ENCODE assay signal across 27 mouse cellular contexts in the genomic region with DNA sequence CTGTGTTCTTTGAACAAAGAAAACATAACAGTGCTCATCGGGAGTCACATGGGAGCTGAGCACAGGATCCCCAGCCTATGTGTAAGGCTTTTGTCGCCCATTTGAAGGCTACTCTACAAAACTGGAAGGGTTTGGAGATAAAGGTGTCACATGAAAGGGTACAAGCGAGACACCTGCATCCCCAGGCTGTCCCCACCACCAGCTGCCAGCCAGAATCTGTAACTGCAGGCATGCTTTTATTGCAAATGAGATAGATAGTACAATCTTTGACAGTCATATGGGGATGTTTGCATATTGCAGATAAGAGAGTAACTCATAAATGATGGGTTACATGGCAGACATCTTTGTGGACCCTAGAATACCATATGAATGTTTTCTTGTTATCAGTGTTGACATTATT. TPM values are rescaled to one million over a fixed set of nuclear protein-coding genes. Genes with fewer than 3 reads are reported as not detected.
DNase-seq lines count a peak whose midpoint lies in the region; ATAC-seq lines count a peak whose summit lies in the region.
"Had no signal": no experiment of that assay in that cellular context is flagged by ENCODE, and none has a peak within 500 bp of the region (broad histone marks: within the 10 kb centered on the region; RNA-seq: fewer than 3 reads in every experiment).

No protein-coding gene starts in this region.

- H3K27ac ChIP-seq in intestine, embryonic 14.5 days (ENCODE audit: low read depth): no peak overlapping the region
- H3K27ac ChIP-seq in liver, embryonic 11.5 days (ENCODE audit: low read depth, low read length): no peak overlapping the region
- no peak overlapping the region for H3K27ac ChIP-seq in liver, embryonic 16.5 days (ENCODE audit: low read length)
- no peak overlapping the region for H3K27ac ChIP-seq in forebrain, embryonic 16.5 days (ENCODE audit: low read length)
- H3K27ac ChIP-seq: embryonic facial prominence, embryonic 13.5 days; forebrain, embryonic 12.5 days; hindbrain, embryonic 10.5 days; hindbrain, embryonic 15.5 days; left cerebral cortex, adult 2 months; limb, embryonic 12.5 days; midbrain, embryonic 15.5 days; neural tube, embryonic 12.5 days had no signal

- H3K4me3 ChIP-seq in intestine, embryonic 14.5 days (ENCODE audit: low read depth, low read length): no peak overlapping the region
- no peak overlapping the region for H3K4me3 ChIP-seq in liver, embryonic 11.5 days (ENCODE audit: low read depth, low read length)
- H3K4me3 ChIP-seq in liver, embryonic 16.5 days (ENCODE audit: low read depth, low read length): no peak overlapping the region
- H3K4me3 ChIP-seq in forebrain, embryonic 16.5 days (replicated peaks; ENCODE audit: low read length): no peak overlapping the region
- H3K4me3 ChIP-seq: embryonic facial prominence, embryonic 13.5 days; forebrain, embryonic 12.5 days; hindbrain, embryonic 10.5 days; hindbrain, embryonic 15.5 days; left cerebral cortex, adult 2 months; limb, embryonic 12.5 days; midbrain, embryonic 15.5 days; neural tube, embryonic 12.5 days had no signal

- no peak overlapping the region for H3K4me2 ChIP-seq in intestine, embryonic 14.5 days (ENCODE audit: low read length)
- H3K4me2 ChIP-seq in liver, embryonic 11.5 days: no peak overlapping the region
- no peak overlapping the region for H3K4me2 ChIP-seq in liver, embryonic 16.5 days (ENCODE audit: low read depth, low read length)
- no peak overlapping the region for H3K4me2 ChIP-seq in forebrain, embryonic 16.5 days (ENCODE audit: low read length)
- H3K4me2 ChIP-seq: embryonic facial prominence, embryonic 13.5 days; forebrain, embryonic 12.5 days; hindbrain, embryonic 15.5 days; limb, embryonic 12.5 days; midbrain, embryonic 15.5 days; neural tube, embryonic 12.5 days had no signal

- H3K27me3 ChIP-seq in intestine, embryonic 14.5 days (replicated peaks; ENCODE audit: control insufficient read depth, insufficient read depth, low read length): no peaks in the 10 kb centered on the region
- no peaks in the 10 kb centered on the region for H3K27me3 ChIP-seq in liver, embryonic 11.5 days (replicated peaks; ENCODE audit: control insufficient read depth, insufficient read depth, low read length)
- H3K27me3 ChIP-seq in liver, embryonic 16.5 days (ENCODE audit: control insufficient read depth, insufficient read depth, low read depth, low read length): no peaks in the 10 kb centered on the region
- H3K27me3 ChIP-seq in forebrain, embryonic 16.5 days (replicated peaks; ENCODE audit: control insufficient read depth, insufficient read depth, low read length): no peaks in the 10 kb centered on the region
- H3K27me3 ChIP-seq: CH12.LX; embryonic facial prominence, embryonic 13.5 days; hindbrain, embryonic 15.5 days; midbrain, embryonic 15.5 days; neural tube, embryonic 12.5 days had no signal

- no peak overlapping the region for H3K9ac ChIP-seq in intestine, embryonic 14.5 days (ENCODE audit: low read length)
- H3K9ac ChIP-seq in liver, embryonic 11.5 days (ENCODE audit: low read depth, low read length): no peak overlapping the region
- no peak overlapping the region for H3K9ac ChIP-seq in liver, embryonic 16.5 days (ENCODE audit: low read depth, low read length)
- H3K9ac ChIP-seq in forebrain, embryonic 16.5 days (replicated peaks; ENCODE audit: low read depth, low read length): no peak overlapping the region
- H3K9ac ChIP-seq: embryonic facial prominence, embryonic 13.5 days; forebrain, embryonic 12.5 days; hindbrain, embryonic 15.5 days; limb, embryonic 12.5 days; midbrain, embryonic 15.5 days; neural tube, embryonic 12.5 days had no signal

- H3K4me1 ChIP-seq in intestine, embryonic 14.5 days (replicated peaks; ENCODE audit: control insufficient read depth, insufficient read depth, low read length): no peaks in the 10 kb centered on the region
- H3K4me1 ChIP-seq in liver, embryonic 11.5 days (replicated peaks; ENCODE audit: control insufficient read depth, insufficient read depth, low read length): peaks cover 4% of the 10 kb centered on the region; the same call in 1 of the 2 replicates
- peaks cover 13% of the 10 kb centered on the region for H3K4me1 ChIP-seq in liver, embryonic 16.5 days (ENCODE audit: control insufficient read depth, low read depth, low read length)
- no peaks in the 10 kb centered on the region for H3K4me1 ChIP-seq in forebrain, embryonic 16.5 days (replicated peaks; ENCODE audit: control insufficient read depth, insufficient read depth, low read length)
- H3K4me1 ChIP-seq: embryonic facial prominence, embryonic 13.5 days; midbrain, embryonic 15.5 days had no signal

- 0 out of 2 replicates have a peak, but pooled peaks have one; percentile 36 for ATAC-seq in intestine, embryonic 14.5 days (replicated peaks; ENCODE audit: low FRiP score, low TSS enrichment, low read depth)
- ATAC-seq in liver, embryonic 11.5 days (replicated peaks; ENCODE audit: low FRiP score): peak; percentile 88
- ATAC-seq in liver, embryonic 16.5 days (ENCODE audit: low read depth): peak; percentile 82
- ATAC-seq in forebrain, embryonic 16.5 days: no peak
- ATAC-seq: inflammation-experienced regulatory T-cells, adult 6 months; lung, postnatal 0 days; midbrain, embryonic 15.5 days had no signal

- 61% methylated on average over 3 of the region's 3 CpGs for WGBS in intestine, embryonic 14.5 days
- WGBS in liver, embryonic 11.5 days: 55% methylated on average over 3 of the region's 3 CpGs
- 28% methylated on average over 3 of the region's 3 CpGs for WGBS in liver, embryonic 16.5 days (ENCODE audit: insufficient replicate concordance)
- 77% methylated on average over 3 of the region's 3 CpGs for WGBS in forebrain, embryonic 16.5 days

- DNase-seq in thymus, postnatal 0 days (ENCODE audit: low spot score): peak; percentile 50
- DNase-seq in thymus, postnatal 10 days (ENCODE audit: low spot score in 2 of 2): no peak
- DNase-seq in intestine, embryonic 14.5 days (ENCODE audit: low spot score): no peak
- no peak for DNase-seq in liver, embryonic 11.5 days (ENCODE audit: low spot score)
- DNase-seq in cerebellum, adult 8-10 months: no peak
- DNase-seq in natural killer cell, adult 2 months (ENCODE audit: low spot score in 2 of 2): no peak
- DNase-seq: adrenal gland, postnatal 10 days; cerebellum, adult 11 months; cerebellum, adult 9-11 months; gastrocnemius, postnatal 10 days; heart, postnatal 14 days; kidney, postnatal 14 days; lung, adult 18-20 months; lung, postnatal 4 days had no signal

- H3K36me3 ChIP-seq in intestine, embryonic 14.5 days (ENCODE audit: control insufficient read depth, insufficient read depth, low read length): no peaks in the 10 kb centered on the region
- H3K36me3 ChIP-seq in liver, embryonic 11.5 days (ENCODE audit: control insufficient read depth, insufficient read depth, low read length): no peaks in the 10 kb centered on the region
- H3K36me3 ChIP-seq in liver, embryonic 16.5 days (ENCODE audit: control insufficient read depth, insufficient read depth): no peaks in the 10 kb centered on the region
- no peaks in the 10 kb centered on the region for H3K36me3 ChIP-seq in forebrain, embryonic 16.5 days (ENCODE audit: control insufficient read depth, insufficient read depth)
- H3K36me3 ChIP-seq: embryonic facial prominence, embryonic 13.5 days; forebrain, embryonic 12.5 days; hindbrain, embryonic 10.5 days; hindbrain, embryonic 15.5 days; limb, embryonic 12.5 days; midbrain, embryonic 15.5 days; neural tube, embryonic 12.5 days had no signal

- no peaks in the 10 kb centered on the region for H3K9me3 ChIP-seq in intestine, embryonic 14.5 days (ENCODE audit: control insufficient read depth, low read length)
- H3K9me3 ChIP-seq in liver, embryonic 11.5 days (ENCODE audit: control insufficient read depth, low read length): no peaks in the 10 kb centered on the region
- no peaks in the 10 kb centered on the region for H3K9me3 ChIP-seq in liver, embryonic 16.5 days (replicated peaks; ENCODE audit: control insufficient read depth, low read length)
- no peaks in the 10 kb centered on the region for H3K9me3 ChIP-seq in forebrain, embryonic 16.5 days (ENCODE audit: control insufficient read depth, low read length)
- H3K9me3 ChIP-seq: embryonic facial prominence, embryonic 13.5 days; forebrain, embryonic 12.5 days; hindbrain, embryonic 10.5 days; hindbrain, embryonic 15.5 days; limb, embryonic 12.5 days; midbrain, embryonic 15.5 days; neural tube, embryonic 12.5 days had no signal

RNA-seq across cellular contexts. Expression of a gene that starts 30.3 kb away (rescaled TPM):
- polyA plus RNA-seq in thymus, postnatal 0 days (2015; fragmentation: Nextera tagmentation; extraction: Ambion mirVana): 2.0 and 2.7 TPM in 2 replicates
- polyA plus RNA-seq in intestine, embryonic 14.5 days (2014; fragmentation: Nextera tagmentation; extraction: Ambion mirVana): 1.7 and 2.1 TPM in 2 replicates
- polyA plus RNA-seq in liver, embryonic 11.5 days (2014; fragmentation: Nextera tagmentation; extraction: Ambion mirVana): 1.8 TPM in 2 replicates
- polyA plus RNA-seq in liver, embryonic 16.5 days (2015; fragmentation: Nextera tagmentation; extraction: Ambion mirVana): 1.2 and 1.3 TPM in 2 replicates
- polyA plus RNA-seq in forebrain, embryonic 16.5 days (2015; fragmentation: Nextera tagmentation; extraction: Ambion mirVana): 0.16 and 0.32 TPM in 2 replicates
